Mouse (Mus musculus): ENCODE results near the gene Kif3a.
A peak's percentile ranks its signal among the peaks of the same experiment; 100 is the strongest.

Kif3a gene

DNA sequence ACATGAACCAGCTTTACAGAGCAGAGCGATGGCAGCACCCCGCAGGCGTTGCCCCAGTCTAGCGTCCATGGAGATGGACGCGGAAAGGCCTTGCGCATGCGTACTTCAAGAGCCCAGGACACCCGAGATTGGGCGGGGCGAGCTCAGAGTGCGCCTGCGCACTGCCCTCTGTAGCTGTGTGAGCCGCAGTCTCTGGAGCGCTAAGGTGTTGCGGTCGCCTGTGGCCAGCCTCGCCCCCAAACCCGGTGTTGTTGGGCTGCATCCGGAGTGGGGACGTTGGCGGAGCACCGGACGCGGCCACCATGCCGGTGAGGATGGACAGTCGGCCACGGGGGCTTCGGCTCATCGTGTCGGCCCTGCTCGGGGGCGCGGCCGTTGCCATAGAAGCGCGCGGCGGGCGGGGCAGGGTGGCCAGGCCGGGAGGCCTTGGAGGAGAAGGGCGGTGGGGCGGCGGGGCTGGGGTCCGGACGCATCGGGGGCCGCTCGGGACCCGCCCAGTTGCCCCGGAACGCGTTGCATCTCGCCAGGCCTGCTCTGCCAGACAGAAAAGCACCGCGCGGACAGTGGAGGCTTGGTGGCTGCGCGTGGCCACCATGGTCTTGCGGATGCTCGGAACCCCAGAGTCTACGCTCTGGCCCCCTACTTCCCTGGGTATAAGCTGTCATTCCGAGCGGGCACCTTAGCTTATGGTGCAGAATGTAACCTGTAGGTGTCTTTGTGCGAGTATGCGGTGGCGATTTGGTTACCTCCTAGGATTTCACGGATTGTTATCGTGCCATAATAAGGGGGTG is at the start of gene Kif3a:
Kif3a (plus strand) TSS at position 156 of the 791 bp plus-strand sequence.
- peak; percentile 77 for DNase-seq (ENCODE audit: low spot score)

- DNase-seq (ENCODE audit: low spot score): no peak
Measured at GRCm38 (mm10) chr11:53518759-53519158, 48.4 kb upstream of the Kif3a start.

DNA sequence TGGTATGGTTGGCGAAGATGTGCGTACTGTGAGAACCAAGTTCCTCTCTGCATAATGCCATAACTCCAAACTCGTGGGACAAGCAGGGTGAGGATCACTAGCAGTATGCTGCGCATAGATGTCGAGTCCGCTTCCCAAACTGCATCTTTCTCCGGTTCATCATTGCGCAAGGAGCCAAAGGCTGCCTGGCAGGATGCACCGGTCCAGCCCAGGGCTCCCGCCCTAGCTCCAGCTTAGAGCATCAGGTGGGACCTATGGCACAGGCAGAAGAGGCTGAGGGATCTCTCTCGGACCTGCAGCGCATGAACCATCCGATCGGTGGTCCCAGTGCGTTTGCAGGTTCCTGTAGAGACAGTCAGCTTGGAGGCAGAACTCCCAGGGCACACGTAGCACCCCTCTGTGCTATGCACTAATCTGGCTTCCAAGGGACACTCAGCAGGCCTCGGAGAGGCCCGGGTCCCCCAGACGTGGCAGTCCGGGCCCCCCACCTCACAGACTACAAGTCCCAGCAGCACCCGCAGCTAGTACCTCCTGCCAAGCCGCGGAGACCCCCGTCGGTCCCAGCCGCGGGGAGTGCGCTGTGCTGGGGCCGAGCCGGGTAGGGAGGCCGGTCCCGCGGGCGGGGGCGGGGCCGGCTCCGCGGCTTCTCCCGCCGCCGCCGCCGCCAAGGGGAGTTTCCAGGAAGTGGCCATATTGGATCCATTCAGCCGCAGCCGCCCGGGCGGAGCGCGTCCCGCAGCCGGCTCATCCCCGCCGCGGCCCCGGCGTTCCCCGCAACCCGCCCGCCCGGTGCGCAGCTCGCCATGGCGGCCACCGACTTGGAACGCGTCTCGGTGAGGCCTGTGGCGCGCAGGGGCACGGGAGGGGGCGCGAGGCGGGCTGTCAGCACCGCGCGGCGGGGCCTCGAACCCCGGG is 47.7 kb upstream of the Kif3a start, which contains the start of gene Sept8:
Sept8 (plus strand) TSS at position 51 of the 915 bp plus-strand sequence.
- no peak for DNase-seq (ENCODE audit: low spot score)

DNA sequence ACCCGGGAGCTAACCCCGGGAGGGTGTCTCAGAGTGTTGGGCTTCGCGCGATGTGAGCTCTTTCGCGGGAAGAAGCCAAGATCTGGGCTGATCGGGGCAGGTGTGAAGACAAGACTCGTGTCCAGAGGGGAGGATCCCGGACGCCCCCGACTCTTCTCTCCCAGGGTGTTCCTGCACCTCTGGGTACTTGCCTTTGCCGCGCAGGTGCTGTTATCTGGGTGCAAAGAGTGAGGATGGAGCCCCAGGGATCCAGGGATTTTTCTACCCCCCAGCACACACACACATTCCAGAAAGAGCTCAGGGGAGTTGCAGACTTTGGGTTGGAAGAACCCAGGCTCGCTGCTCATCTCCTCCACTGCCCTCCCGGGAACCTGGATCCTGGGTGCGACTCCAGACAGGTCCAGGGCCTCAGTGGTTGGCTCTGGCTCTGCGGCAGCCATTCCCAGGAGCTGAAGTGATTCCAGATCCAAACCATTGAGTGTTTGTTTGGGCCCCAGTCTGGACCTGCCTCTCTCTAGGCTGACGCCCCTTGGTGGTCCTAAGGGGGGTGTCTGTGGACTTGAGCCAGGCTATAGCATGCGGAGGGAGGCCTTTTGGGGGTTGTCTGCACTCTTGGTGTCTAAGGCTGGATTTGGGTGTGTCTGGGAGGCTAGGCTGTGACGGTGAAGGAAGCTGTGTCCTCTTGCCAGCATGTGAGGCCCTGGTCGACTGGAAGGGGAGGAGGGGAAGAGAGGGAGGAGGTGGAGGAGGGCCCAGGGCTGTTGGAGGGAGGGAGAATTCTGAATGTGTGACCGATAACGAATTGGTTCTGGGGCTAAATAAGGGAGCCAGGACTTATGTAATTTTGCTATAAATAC is 46.8 kb upstream of the Kif3a start:
- no peak for DNase-seq (ENCODE audit: low spot score)

GRCm38 (mm10) chr11:53521120-53521820 is 45.9 kb upstream of the Kif3a start:
- no peak for DNase-seq (ENCODE audit: low spot score)

GRCm38 (mm10) chr11:53521821-53522131 is 45.4 kb upstream of the Kif3a start:
- DNase-seq (ENCODE audit: low spot score): no peak

DNA sequence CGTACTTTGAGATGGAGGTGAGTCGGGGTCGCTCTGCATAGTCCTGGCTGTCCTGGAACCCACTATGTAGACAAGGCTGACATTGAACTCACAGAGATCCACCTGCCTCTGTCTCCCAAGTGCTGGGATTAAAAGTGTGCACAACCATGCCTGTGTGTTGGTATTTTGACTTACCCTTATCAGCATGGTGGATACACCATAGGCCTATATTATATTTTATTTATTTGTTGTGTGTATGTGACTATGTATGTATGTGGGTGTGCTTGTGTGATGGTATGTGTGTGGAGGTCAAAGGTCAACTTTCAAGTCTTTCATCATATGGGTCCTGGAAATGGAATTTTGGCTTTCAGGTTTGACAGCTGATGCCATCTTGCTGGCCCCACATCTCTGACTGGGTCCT is 44.8 kb upstream of the Kif3a start:
- no peak for DNase-seq (ENCODE audit: low spot score)

DNA sequence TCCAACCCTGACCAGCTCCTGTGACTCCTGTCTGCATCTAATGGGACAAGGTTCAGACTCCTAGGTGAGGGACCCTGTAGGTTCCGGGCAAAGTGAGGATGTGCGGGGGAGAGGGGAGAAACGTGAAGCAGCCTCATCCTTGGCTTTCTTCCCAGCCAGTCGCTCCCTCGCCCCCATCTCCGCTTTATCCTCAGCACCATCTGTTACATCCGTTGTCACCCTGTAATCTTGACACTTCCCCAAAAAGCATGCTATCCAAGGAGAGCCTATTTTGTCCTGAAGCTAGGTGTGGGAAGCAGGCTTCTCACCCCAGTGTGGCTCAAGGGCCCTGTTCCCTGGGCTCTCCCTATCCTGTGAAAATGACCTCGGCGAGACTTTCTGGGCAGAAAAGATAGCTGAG is 44.2 kb upstream of the Kif3a start:
- no peak for DNase-seq (ENCODE audit: low spot score)

- no peak for DNase-seq (ENCODE audit: low spot score)
Measured at GRCm38 (mm10) chr11:53523545-53524405, 43.4 kb upstream of the Kif3a start.

GRCm38 (mm10) chr11:53524905-53525304 is 42.3 kb upstream of the Kif3a start:
- no peak for DNase-seq (ENCODE audit: low spot score)

DNA sequence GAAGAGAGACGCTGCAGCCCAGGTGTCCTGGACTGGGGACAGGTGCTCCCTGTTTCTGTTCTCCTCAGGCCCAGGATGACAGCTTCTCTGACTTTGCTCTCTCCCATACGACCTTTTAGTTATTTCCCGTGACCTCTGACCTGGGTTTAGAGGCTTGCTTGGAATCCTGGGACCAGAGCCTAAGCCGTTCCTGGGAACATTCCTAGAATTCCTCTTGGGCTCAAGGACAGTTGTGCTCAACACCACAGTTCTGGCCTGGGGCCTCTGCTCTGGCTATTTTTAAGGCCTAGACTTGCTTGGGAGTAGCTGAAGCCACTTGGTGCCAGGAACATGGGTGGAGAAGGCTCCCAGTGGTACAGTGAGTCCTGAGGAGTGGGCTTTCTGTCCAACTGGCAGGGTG is 41.7 kb upstream of the Kif3a start:
- DNase-seq (ENCODE audit: low spot score): no peak

- DNase-seq (ENCODE audit: low spot score): no peak
Measured at GRCm38 (mm10) chr11:53528397-53529252, 38.6 kb upstream of the Kif3a start.

DNA sequence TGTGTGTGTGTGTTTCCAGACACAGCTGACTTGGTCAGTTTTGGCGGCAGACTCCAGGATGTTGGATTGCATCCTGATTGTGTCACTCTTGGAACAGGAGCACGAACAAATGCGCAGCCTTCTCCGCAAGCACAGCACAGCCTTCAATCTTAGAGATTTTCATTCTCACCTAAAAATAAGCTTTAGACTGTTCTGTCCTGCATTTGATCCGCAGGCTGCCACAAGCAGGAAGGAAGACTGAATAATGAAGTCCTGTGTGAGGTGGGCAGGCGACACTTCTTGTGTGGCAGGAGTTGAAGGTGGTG is 38.0 kb upstream of the Kif3a start:
- DNase-seq (ENCODE audit: low spot score): no peak

GRCm38 (mm10) chr11:53530001-53530400 is 37.2 kb upstream of the Kif3a start:
- no peak for DNase-seq (ENCODE audit: low spot score)

- no peak for DNase-seq (ENCODE audit: low spot score)
Measured at GRCm38 (mm10) chr11:53531578-53532230, 35.5 kb upstream of the Kif3a start.

DNA sequence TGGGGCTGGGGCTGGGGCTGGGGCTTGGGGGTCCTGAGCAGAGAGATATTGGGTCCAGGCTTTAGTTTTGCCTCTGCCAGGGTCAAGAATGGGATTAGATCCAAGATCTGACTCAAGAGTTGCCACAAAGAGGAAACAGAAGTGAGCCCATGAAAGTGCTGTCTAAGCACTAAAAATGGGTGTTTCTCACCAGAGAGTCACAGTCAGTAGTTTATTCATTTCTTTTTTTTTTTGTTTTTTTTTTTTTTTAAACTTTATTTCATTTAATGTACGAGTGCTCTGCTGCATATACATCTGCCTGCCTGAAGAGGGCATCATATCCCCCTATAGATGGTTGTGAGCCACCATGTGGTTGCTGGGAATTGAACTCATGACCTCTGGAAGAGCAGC is 35.0 kb upstream of the Kif3a start:
- no peak for DNase-seq (ENCODE audit: low spot score)

DNA sequence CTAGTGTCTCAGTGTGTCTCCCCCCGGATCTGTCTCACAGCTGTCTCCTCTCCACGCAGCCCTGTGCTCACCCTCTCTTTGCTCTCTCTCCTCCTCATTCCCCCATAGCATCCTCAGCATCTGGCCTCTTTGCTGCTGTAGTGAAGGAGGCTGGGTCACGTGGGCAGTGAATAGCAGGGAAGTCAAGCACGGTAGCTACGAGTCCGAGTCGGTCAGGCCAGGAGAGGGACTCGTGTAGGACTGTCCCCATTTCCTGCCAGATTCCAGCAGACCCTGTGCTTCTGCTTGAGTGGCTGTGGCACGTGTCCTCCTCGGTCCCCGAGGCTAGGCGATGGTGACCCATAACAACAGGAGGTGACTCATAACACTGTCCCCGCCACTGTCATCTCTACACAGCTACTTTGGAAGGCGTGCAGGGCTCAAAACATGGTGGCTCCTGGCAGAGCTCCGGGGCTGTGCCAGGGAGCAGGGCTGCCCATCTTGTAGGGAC is 28.1 kb upstream of the Kif3a start:
- no peak for DNase-seq (ENCODE audit: low spot score)

DNA sequence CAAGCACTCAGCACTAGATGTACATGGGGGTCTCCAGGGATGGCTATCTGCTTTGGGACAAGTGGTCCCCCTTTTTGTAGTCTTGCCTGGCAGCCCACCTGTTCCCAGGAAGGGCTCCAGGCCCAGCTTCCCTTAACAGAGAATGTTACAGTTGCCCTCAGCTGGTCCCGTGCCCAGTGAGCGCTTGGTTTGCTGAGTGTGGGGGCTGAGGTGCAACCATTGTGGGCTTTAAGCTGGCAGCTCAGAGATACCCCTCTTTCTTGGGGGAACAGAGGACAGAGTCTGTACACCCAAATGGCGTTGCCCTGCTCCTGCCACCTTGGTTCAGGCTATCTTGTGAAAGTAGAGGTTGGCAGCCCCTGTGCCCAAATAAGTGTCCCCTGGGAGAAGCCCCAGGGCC is 26.8 kb upstream of the Kif3a start:
- no peak for DNase-seq (ENCODE audit: low spot score)

- DNase-seq (ENCODE audit: low spot score): no peak
Measured at GRCm38 (mm10) chr11:53541222-53541621, 26.0 kb upstream of the Kif3a start.

Measured in urinary bladder, postnatal 10 days (tissue).